Mouse (Mus musculus): ENCODE results near the gene Wdr11.

GRCm38 (mm10) chr7:129631453-129631852 is 39.8 kb downstream of the Wdr11 start:
- TF ChIP-seq EP300 (IDR thresholded peaks at IDR 0.05; ENCODE audit: low read depth in 1 of 2, low read length in 2 of 2) (no peak), HCFC1 (IDR thresholded peaks at IDR 0.05; ENCODE audit: low read depth, low read length) (no peak), POLR2A (IDR thresholded peaks at IDR 0.05; ENCODE audit: control insufficient read depth in 1 of 2, insufficient read depth in 1 of 2, low read depth in 1 of 2, low read length in 2 of 2, poor library complexity in 1 of 2) (no peak)
